Mouse (Mus musculus) lung, postnatal 36 days (tissue): Measurements from ENCODE around the gene Cd52.

Source experiments
- DNase-seq: peaks from one replicate; pipeline ENCODE4 v3.0.0; 2022; ENCODE audit warnings: mixed read lengths

The Cd52 gene

DNA sequence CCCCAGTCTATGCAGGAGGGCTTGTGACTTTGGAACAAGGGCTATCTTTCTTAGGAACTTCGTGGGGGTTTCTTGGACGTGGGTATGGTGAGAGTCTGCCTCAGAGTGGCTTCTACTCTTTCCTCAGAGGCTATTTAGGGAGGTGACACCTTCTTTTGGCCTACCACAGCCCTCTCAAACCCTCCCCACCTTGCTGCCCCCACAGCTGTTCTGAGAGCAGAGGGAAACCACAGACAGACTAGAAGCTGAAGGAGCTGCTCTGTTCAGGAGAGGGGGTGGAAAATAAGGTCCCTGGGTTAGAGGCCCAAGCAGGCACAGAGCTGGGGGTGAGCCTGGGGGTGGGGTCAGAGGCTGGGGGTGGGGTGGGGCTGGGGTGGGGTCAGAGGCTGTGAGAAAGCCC, 51.8 kb downstream of the Cd52 start:
- no peak for DNase-seq

DNA sequence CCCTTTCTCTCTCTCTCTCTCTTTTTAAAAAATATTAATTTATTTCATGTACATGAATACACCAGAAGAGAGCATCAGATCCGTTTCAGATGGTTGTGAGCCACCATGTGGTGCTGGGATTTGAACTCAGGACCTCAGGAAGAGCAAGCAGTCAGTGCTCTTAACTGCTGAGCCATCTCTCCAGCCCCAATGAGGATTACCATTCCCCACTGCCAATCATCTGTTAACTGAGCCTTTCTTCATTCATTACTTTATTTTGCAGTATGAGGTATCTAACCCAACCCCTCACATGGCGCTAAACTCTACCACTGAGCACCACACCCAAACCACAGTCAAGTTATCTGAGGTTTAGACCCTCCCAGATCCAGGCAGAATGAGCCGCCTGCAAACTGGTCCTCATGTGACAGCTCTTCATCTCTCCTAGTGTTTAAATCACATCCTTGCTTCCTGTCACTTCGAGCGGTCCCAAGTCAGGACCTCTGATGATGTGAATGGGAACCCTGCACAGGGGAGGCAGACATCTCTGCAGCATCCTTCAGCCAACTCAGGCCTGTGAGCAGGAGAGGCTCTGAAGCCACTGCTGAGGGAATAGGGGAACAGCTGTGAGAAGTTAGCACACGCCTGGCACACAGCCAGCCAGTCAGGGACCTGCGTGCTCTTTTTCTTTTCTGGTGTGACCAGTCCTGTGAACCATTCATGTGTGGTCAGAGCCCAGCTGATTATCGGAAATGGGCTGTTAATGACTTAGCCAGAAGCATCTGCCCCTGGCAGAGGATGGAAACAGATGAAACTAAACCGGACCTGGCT, 53.4 kb downstream of the Cd52 start:
- DNase-seq, result peak; percentile 13

DNA sequence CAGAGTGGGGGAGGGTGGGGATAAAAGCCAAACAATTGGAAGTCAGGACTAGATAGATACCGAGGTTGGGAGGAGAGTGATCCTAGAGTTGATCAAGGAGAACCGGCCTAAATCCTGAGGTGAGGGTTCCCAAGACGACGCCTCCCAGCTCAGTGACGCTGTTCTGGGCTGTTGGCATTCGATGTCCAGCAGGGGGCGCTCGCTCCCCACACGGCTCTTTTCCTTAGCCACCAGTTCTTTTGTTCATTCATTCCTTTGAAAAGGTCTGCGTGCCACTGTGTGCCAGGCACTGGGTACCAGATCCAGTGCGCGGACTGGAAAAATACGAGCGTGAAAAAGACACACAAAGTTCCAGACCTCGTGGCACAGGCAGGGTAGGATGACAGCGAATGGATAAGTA, 58.9 kb downstream of the Cd52 start:
- DNase-seq, result peak; percentile 77
